Mouse (Mus musculus) lung, adult 2 months (tissue): Measurements from ENCODE around the gene Camk2g. TPM values are rescaled to one million over a fixed set of nuclear protein-coding genes. Genes with fewer than 3 reads are reported as not detected.
A peak's percentile ranks its signal among the peaks of the same experiment; 100 is the strongest.

Experiments used
- DNase-seq: peaks from one replicate; pipeline ENCODE4 v3.0.0; 2022
- H3K4me1 ChIP-seq: fragments of 200-500 bp; 2 replicates; pipeline ENCODE4 v1.6.1; 2011; ENCODE audit warnings: low read length; ENCODE audit not compliant: control insufficient read depth, insufficient read depth
- H3K4me3 ChIP-seq: fragments of 200-500 bp; replicated peaks from 2 replicates; pipeline ENCODE3; 2011; ENCODE audit warnings: low read depth, mild to moderate bottlenecking, control low read depth, low read length; ENCODE audit errors: extremely low read depth
- CTCF ChIP-seq: fragments of 200-500 bp; IDR thresholded peaks from 2 replicates; pipeline ENCODE4 v1.5.1; 2011; ENCODE audit warnings: mild to moderate bottlenecking, low read length, control low read depth; ENCODE audit not compliant: insufficient read depth
- POLR2A ChIP-seq: fragments of 200-500 bp; IDR thresholded peaks from 2 replicates; pipeline ENCODE4 v1.6.1; 2011; ENCODE audit warnings: low read depth, mild to moderate bottlenecking, control low read depth, low read length, borderline replicate concordance; ENCODE audit errors: extremely low read depth
- WGBS: fragments of 180-500 bp; shearing (Covaris S2); methylation state at CpG from one replicate; pipeline ENCODE4 v1.1.7; 2018; 5-methylcytosine and 5-hydroxymethylcytosine counted together
- polyA plus RNA-seq: library from polyadenylated mRNA; depleted of rRNA; stranded (reverse); fragments of >200 nt; gene quantifications from 2 replicates; pipeline ENCODE4 v1.2.3, GENCODE M21; 2012

The Camk2g gene
- polyA plus RNA-seq, 1 experiment: 30.9 TPM

DNA sequence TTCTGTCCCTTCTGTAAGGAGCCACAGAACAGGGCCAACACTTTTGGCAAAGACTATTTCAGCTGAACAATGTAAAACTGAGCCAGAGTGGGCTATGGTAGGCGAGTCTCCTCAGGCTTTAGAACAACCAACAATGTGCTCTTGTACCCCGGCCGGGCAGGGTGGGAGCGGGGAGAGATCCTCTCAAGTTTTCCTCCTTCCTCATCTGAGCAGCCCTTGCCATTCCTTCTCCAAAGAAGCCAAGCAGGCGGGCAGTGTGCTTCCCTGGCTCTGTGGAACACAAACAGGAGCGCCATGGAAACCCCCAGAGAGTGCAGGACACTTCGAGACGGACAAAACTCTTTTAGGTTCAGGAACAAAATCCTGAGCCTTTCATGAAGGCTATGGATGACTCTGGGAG lies 15.4 kb downstream of the Camk2g start:
- TF ChIP-seq POLR2A (no peak), CTCF (no peak)
- Histone ChIP-seq H3K4me1 (peaks cover 7% of the 10 kb centered on the region; the same call in 1 of the 2 replicates), H3K4me3 (no peak overlapping the region)
- WGBS: 72% methylated on average over 8 of the region's 8 CpGs
- no peak for DNase-seq

DNA sequence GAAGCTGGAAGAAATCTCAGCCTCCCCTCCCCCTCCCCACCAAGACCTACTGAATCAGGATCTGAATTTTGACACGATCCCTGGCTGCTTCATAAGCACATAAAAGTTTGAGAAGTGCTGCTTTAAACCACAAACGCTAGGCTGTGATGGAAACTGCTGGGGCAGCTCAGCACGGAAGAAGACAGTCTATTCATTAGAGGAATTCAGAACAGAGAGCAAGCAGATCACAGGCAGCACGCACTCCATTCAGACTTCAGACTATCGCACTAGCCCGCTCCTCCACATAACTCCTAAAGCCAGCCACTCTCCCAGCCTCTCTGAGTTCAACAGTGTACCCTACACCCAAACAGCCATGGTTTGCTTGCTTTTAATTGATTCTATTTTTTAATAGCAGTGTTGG lies 18.2 kb downstream of the Camk2g start:
- WGBS: 42% methylated on average over 6 of the region's 6 CpGs
- Histone ChIP-seq H3K4me3 (no peak overlapping the region), H3K4me1 (peaks cover 16% of the 10 kb centered on the region)
- no peak for DNase-seq
- TF ChIP-seq POLR2A (no peak), CTCF (no peak)

DNA sequence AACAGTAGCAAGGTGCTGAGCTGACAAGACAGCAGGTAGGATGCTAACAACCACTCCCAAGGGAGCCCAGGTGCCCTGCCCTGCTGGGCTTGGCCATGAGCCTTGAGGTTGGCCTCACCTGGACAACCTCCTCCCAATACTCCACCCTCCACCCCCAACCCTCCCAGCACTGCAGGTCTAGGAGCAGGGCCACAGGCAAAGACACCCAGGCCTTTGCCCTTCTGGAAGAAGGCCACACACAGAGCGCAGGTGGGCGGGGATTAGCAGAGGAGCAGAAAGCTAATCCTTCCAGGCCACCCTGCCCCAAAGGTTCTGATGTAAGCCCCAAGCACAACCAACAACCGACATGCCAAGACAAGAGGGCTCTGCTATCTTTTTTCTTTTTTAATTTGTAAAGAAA lies 20.5 kb downstream of the Camk2g start:
- no peak for DNase-seq
- Histone ChIP-seq H3K4me1 (peaks cover 19% of the 10 kb centered on the region), H3K4me3 (no peak overlapping the region)
- WGBS: 62% methylated on average over 3 of the region's 3 CpGs
- TF ChIP-seq POLR2A: no peak
- TF ChIP-seq CTCF: no peak

DNA sequence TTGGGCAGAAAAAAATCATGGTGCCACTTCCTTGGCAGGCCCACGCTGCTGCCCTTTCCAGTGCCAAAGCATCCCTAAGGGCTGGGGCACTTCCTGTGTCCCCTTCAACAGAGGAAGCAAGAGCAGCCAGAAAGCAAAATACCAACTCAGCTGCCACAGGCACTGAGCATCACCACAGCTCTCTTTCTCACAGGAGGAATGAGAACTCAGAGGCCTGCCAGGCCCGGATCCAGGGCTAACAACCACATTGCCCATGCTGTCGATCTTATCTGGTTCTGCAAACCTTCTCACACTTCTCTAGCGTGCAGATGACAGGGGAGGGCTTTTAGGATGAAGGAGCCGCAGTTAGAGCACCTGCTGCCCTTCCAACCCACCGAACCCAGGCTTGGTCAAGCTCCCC lies 21.1 kb downstream of the Camk2g start:
- WGBS: 51% methylated on average over 6 of the region's 6 CpGs
- no peak for DNase-seq
- Histone ChIP-seq H3K4me1 (peaks cover 23% of the 10 kb centered on the region), H3K4me3 (no peak overlapping the region)
- TF ChIP-seq POLR2A: no peak
- no peak for TF ChIP-seq CTCF

DNA sequence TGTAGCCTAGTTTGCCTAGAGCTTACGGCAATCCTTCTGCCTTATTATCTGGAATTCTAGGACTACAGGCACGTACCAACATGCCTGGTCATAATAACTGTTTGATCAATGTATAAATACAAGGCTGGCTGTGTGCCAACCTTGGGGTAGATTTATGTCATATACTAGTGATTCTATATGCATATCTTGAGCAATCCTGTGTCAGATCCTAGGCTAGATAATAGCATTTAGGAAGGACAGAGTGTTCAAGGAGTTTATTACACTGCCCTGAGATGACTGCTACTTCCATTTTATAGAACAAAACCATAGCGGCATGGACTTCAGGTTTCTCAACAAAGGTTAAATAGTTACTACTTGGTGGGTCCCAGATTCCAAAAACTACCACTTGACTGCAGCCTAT lies 21.9 kb downstream of the Camk2g start:
- H3K4me3 ChIP-seq: no peak overlapping the region

DNA sequence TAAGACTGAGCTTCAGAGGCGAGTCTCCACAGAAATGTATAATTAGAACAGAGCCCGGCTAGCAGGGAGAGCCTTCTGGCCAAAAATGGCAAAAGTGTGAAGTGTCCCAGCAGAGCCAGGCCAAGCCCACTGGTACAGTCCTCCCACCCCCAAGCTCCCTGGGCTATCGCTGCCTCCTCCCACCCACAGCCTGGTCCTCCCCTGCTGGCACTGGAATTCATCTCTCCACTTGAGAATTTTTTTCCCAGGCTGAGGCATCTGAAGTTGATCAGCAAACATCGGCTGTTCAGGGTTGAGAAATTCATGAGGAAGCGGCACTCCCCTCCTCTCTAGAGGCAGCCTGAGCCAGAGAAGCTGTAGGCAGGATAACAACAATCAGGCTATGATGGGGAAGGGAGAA lies 25.3 kb downstream of the Camk2g start:
- DNase-seq: peak; percentile 68
- 43% methylated on average over 5 of the region's 5 CpGs for WGBS
- TF ChIP-seq CTCF (no peak), POLR2A (no peak)
- peaks cover 24% of the 10 kb centered on the region for H3K4me1 ChIP-seq
- H3K4me3 ChIP-seq: no peak overlapping the region

More for the DNA sequence above, 21.9 kb downstream of the Camk2g start:
- H3K4me1 ChIP-seq: peaks cover 23% of the 10 kb centered on the region
- no peak for DNase-seq
- 83% methylated on average over 3 of the region's 3 CpGs for WGBS
- TF ChIP-seq CTCF: no peak
- no peak for TF ChIP-seq POLR2A

DNA sequence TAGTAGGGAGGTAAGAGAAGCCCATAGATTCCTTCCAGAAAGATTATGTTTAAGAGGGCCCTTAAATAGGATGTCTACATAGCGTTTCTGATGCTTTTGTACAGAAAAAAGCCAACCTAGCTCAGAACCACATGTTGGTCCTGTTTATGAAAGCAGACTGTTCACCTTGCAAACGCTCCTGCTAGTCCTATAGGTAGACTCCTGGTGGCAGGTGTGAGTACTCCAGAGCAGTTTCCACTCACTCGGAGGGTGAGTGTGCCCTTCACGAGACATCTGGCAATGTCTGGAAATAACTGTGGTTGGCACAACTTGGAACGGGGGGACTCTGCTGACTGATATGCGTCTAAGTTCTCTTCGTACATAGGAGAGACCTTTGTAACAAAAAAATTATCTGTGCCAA lies 26.0 kb downstream of the Camk2g start:
- no peak for DNase-seq
- WGBS: 65% methylated on average over 7 of the region's 7 CpGs
- H3K4me1 ChIP-seq: peaks cover 19% of the 10 kb centered on the region
- TF ChIP-seq CTCF (peak; percentile 17; the same call in 1 of the 2 replicates), POLR2A (no peak)
- no peak overlapping the region for H3K4me3 ChIP-seq

DNA sequence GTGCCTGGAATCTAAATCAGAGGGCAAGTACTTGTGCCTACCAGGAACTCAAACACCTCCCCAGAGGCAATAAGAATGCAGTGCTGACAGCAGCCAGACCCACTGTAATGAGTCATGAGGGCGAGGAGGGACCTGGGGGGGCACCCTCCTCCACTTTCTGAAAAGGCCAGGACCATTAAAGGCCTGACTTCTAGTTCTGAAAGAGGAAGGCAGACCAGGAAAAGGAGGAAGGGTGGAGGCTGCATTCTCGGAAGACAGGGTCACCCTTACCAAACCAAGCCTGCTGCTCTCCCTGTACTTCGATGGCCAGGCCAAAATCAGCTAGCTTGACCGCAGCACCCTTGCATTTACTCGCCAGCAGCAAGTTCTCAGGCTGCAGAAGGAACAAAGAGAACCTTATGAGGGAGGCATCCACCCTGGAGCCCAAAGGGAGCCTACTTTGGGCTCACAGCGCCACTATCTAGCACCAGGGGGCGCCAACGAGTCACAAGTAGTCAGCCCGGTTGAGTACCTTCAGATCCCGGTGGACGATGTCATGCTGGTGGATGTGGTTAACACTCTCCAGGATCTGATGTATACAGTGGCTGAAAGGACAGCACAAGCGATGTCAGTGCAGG lies 28.1 kb downstream of the Camk2g start:
- TF ChIP-seq CTCF: peak; percentile 87
- TF ChIP-seq POLR2A: no peak
- WGBS: 15% methylated on average over 12 of the region's 12 CpGs
- Histone ChIP-seq H3K4me3 (no peak overlapping the region), H3K4me1 (peaks cover 11% of the 10 kb centered on the region)
- peak; percentile 92 for DNase-seq

DNA sequence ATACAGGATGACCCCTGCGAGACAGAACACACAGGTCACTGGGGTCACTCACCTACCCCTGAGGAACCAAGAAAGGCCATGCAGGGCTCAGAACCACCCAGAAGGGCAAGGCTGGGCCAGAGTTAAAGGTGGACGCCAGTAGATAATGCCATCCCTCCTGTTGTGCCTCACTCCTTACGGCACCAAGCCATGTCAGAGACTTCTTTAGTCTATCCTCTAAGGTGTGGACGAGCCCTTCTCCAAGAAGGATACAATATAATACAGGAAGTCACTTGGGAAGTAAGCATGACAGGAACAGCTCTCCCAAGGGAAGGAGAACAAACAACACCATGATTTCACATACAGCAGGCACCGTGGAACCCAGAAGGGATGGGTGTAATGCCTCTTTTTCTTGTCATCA lies 28.9 kb downstream of the Camk2g start:
- TF ChIP-seq CTCF (no peak), POLR2A (no peak)
- no peak for DNase-seq
- peaks cover 10% of the 10 kb centered on the region for H3K4me1 ChIP-seq
- WGBS: 72% methylated on average over 5 of the region's 5 CpGs
- no peak overlapping the region for H3K4me3 ChIP-seq

DNA sequence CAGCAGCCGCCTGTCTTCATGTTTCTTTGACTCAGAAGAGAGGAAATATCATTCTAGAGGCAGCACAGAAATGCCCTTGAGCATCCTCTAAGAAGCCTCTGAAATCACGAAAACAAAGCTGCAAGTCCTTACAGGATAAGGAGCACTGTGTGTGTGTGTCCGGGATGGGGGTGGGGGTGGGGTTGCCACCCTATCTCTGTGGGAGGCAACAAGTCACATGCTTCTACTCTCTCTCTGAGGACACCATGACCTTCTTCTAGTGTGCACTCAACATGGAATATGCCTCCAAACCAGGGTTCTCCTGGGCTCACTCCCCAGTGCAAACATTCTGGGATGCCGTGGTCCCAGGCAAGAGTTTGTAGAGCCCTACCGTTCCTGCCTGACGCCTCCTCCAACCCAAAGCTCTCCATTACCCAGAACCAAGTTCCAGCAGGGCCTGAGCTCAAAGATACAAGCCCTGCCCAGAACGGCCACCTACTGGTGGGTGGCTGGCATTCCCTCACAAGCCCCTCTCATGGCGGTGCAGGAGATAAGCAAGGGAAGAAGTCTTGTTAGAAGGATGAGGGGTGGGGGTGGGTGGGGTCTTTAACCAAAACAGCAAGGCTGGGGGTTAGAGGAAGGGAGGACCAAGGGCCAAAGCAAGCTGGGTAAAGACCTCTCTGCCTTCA lies 35.0 kb downstream of the Camk2g start:
- H3K4me1 ChIP-seq: no peaks in the 10 kb centered on the region
- 73% methylated on average over 8 of the region's 8 CpGs for WGBS
- DNase-seq: no peak
- H3K4me3 ChIP-seq: no peak overlapping the region
- no peak for TF ChIP-seq POLR2A
- TF ChIP-seq CTCF: no peak
